Mouse (Mus musculus) cerebellum, adult 2 months (tissue): ENCODE results near the gene Reck. TPM values are rescaled to one million over a fixed set of nuclear protein-coding genes. Genes with fewer than 3 reads are reported as not detected.

Experiments used
- DNase-seq, 2 experiments: peaks; one replicate each; pipeline ENCODE4 v3.0.0; 2021
- H3K27ac ChIP-seq: fragments of 200-500 bp; 2 replicates; pipeline ENCODE4 v1.5.1; 2012; ENCODE audit warnings: low read length, control low read depth, inconsistent platforms; ENCODE audit not compliant: insufficient read depth
- H3K27me3 ChIP-seq: fragments of 200-500 bp; 2 replicates; pipeline ENCODE4 v1.6.1; 2012; ENCODE audit warnings: inconsistent platforms, mild to moderate bottlenecking, low read length, moderate library complexity; ENCODE audit not compliant: control insufficient read depth, insufficient read depth
- H3K4me1 ChIP-seq: fragments of 200-500 bp; 2 replicates; pipeline ENCODE4 v1.6.1; 2011; ENCODE audit warnings: low read length; ENCODE audit not compliant: control insufficient read depth, insufficient read depth
- H3K4me3 ChIP-seq: fragments of 200-500 bp; replicated peaks from 2 replicates; pipeline ENCODE3; 2011; ENCODE audit warnings: mild to moderate bottlenecking, low read depth, low read length, control low read depth; ENCODE audit not compliant: insufficient read depth
- CTCF ChIP-seq: fragments of 200-500 bp; IDR thresholded peaks from 2 replicates; pipeline ENCODE4 v1.5.1; 2011; ENCODE audit warnings: low read depth, mild to moderate bottlenecking, control low read depth, low read length, moderate library complexity, borderline replicate concordance; ENCODE audit not compliant: insufficient read depth
- POLR2A ChIP-seq: fragments of 200-500 bp; IDR thresholded peaks from 2 replicates; pipeline ENCODE4 v1.6.1; 2011; ENCODE audit warnings: low read length, control low read depth, borderline replicate concordance; ENCODE audit not compliant: insufficient read depth
- WGBS: fragments of 180-500 bp; shearing (Covaris S2); methylation state at CpG from one replicate; pipeline ENCODE4 v1.1.7; 2018; 5-methylcytosine and 5-hydroxymethylcytosine counted together
- polyA plus RNA-seq: library from polyadenylated mRNA; depleted of rRNA; stranded (reverse); fragments of >200 nt; gene quantifications from 2 replicates; pipeline ENCODE4 v1.2.3, GENCODE M21; 2012

Gene Reck
- polyA plus RNA-seq, 1 experiment = 8.3 TPM

DNA sequence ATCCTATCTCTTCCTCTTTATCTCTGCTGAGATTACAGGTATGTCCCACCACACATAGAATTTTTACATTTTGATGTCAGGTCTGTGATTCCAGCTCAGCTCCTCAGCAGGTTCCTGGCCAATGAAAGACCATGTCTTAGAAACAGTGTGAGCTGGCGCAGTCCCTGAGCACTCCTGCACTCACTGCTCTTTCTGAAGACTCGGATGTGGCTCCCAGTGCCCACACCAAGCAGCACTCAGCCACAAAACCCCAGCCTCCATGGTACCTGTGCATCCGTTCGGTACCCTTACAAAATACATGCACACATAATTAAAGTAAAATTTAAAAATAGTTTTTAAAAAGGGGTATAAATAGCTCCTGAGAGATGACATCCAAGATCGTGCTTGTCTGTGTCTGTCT lies 66.0 kb downstream of the Reck start:
- WGBS = 85% methylated on average over 5 of the region's 5 CpGs

DNA sequence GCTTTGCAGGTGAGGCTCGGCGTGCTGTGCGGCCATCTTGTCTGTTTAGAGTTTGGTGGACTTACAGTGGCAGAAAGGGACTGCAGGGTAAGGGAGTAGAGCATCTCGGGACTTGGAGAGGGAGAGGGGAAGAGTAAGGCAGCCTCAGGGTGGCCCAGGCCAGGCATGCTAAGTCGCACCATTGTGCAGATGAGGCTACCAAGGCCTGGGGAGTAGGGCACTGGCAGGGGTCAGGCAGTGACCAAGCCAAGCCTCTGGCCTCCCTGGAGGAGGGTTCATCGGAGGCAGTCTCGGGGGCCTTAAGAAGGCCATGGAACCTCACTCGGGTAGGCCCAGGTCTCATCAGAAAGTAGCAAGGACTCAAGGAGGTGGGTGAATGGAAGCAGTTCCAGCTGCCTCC lies 67.1 kb downstream of the Reck start:
- no peak overlapping the region for H3K27ac ChIP-seq
- no peak for DNase-seq
- H3K4me1 ChIP-seq = no peaks in the 10 kb centered on the region
- H3K27me3 ChIP-seq = no peaks in the 10 kb centered on the region
- TF ChIP-seq CTCF (no peak), POLR2A (no peak)
- no peak overlapping the region for H3K4me3 ChIP-seq
- 89% methylated on average over 8 of the region's 8 CpGs for WGBS

More for the DNA sequence above, 66.0 kb downstream of the Reck start:
- no peak for DNase-seq
- Histone ChIP-seq H3K27me3 (no peaks in the 10 kb centered on the region), H3K4me1 (no peaks in the 10 kb centered on the region), H3K27ac (no peak overlapping the region), H3K4me3 (no peak overlapping the region)
- no peak for TF ChIP-seq CTCF
- no peak for TF ChIP-seq POLR2A

DNA sequence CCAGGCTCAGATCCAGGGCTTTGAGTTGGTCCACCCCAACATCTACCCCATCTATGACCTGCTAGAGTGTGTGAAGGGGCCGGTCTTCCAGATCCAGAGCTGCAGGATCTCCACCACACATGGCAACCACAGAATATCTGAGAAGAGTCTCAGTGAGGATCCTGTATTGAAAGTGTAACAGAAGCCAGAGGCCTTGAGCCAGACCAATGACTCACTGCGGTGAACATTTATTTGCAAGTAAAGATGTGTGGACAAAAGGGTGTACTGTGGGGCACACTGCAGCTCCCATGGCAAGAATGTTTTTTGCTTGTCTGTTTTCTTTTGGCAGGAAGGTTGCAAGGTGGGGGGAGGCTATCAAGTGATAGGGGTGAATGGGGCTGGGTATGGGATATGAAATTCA lies 72.2 kb downstream of the Reck start:
- no peak for TF ChIP-seq POLR2A
- TF ChIP-seq CTCF = no peak
- H3K4me3 ChIP-seq = no peak overlapping the region
- no peaks in the 10 kb centered on the region for H3K27me3 ChIP-seq
- no peak for DNase-seq
- H3K27ac ChIP-seq = no peak overlapping the region
- H3K4me1 ChIP-seq = no peaks in the 10 kb centered on the region
- 91% methylated on average over 2 of the region's 2 CpGs for WGBS

DNA sequence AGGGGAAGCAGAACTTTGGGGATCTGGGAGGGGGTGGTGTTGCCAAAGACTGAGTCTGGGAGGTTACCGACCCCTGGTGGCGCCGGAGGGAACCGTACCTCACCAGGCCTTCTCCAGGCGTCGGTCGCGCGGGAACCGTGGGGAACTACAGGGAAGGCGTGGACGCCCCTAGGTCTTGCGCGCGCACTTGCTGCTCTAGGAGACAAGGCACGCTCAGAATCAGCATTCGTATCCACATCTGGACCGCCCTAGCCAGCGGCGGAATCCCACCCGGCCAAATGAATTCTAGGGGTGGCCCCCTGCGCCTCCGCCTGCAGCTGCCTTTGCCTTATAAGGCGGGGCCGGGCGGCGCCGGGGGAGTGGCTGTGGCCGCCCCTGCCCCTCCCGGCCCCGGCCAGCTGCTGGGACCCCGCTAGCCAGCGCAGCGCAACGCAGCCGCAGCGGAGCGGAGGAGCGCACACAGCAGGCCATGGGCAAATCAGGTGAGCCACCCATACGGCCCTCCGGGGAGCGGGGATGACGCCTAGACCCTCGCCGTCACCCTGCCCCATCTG lies 82.0 kb downstream of the Reck start, which contains the start of gene Glipr2:
Glipr2 (plus strand) TSS at position 110 of the 554 bp plus-strand sequence.
- peak; percentile 9 to 28 for DNase-seq

DNA sequence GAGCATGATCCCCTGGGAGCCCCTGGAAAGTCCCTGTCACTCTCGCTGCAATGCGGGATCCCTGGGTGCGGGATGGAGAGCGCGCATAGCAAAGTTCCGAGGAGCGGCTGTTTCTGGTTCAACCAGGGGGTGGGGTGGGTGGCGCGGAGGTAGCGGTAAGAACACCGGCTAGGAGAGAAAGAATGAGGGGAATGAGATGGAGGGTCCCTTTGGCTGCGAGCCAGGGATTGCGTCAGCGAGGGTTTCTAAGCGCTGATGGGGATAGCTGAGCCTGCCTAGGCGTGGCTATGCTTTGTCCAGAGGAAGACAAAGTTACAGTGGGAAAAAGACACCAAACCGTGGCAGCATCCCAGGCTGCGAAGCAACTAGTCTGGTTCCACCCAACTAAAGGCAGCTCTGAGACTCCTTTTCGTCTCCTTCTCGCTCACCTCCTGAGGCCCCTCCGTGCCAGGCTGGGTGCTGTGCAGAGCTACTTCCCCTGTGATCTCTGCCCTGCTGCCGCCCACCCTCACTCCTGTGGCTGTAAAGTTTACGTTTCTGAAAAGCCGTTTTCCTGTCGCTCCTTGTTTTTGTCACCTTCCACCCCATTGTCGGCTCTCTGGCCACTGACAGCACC lies 82.6 kb downstream of the Reck start:
- no peak overlapping the region for H3K4me3 ChIP-seq
- under 1% methylated on average over 26 of the region's 26 CpGs for WGBS
- TF ChIP-seq POLR2A (no peak), CTCF (no peak)
- H3K27ac ChIP-seq = no peak overlapping the region
- H3K27me3 ChIP-seq = peaks cover 1% of the 10 kb centered on the region; the same call in 1 of the 2 replicates
- no peak for DNase-seq
- H3K4me1 ChIP-seq = no peaks in the 10 kb centered on the region

More for the DNA sequence above, 82.0 kb downstream of the Reck start, which contains the start of gene Glipr2:
- Histone ChIP-seq H3K4me1 (no peaks in the 10 kb centered on the region), H3K27me3 (peaks cover 1% of the 10 kb centered on the region; the same call in 1 of the 2 replicates), H3K4me3 (no peak within 1 kb of the TSS), H3K27ac (no peak within 1 kb of the TSS)
- WGBS = under 1% methylated on average over 45 of the region's 45 CpGs
- TF ChIP-seq CTCF (peak; percentile 45; the same call in 1 of the 2 replicates), POLR2A (no peak)

DNA sequence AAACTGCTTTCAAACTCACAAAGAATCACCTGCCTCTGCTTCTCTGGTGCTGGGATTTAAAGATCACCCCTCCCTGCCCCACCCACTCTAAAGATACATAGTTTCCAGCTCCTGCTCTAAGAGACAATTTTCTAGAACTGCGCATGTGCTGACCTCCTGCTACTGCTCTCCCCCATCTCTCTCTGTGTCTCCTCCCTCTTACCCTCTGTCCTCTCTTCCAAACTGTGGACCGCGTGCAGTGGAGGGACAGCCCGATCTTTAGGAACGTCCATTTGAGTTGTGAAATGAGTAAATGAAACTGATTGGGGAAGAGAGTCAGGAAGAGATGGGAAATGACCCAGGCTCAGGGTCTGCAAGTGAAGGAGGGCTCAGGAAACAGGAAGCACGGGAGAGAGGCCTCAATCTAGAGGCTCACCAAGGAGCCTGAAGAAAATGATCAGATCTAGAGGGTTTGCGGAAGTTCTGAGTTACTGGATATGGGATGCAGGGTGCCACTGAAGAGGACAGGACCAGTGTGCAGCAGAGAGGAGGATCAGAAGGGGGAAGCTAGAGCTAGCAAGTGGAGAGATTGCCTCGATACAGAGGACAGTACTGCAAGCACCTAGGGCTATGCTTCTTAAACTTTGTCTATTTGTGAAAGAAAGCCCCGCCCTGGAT lies 84.3 kb downstream of the Reck start:
- WGBS = 72% methylated on average over 9 of the region's 9 CpGs

DNA sequence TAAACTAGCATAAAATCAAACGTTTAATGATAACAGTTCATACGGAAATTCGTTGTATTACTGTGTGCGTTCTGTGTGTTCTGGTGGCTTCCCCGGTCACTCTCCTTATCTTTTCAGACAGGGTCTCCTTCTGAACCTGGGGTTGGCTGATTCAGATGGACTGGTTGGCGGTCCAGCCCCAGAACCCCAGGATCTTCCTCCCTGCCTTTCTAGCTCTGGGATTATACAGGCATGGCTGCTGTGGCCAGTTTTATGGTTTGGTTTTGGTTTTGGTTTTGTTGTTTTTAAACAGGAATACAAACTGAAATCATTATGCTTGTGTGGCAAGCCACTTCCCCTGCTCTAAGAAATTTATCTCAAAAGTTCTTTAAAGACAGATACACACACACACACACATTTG lies 84.9 kb downstream of the Reck start:
- no peak overlapping the region for H3K4me3 ChIP-seq
- TF ChIP-seq CTCF (no peak), POLR2A (no peak)
- H3K27ac ChIP-seq = no peak overlapping the region
- no peaks in the 10 kb centered on the region for H3K4me1 ChIP-seq
- H3K27me3 ChIP-seq = peaks cover 1% of the 10 kb centered on the region; the same call in 1 of the 2 replicates
- DNase-seq = no peak
- 88% methylated on average over 6 of the region's 6 CpGs for WGBS

More for the DNA sequence above, 84.3 kb downstream of the Reck start:
- no peak overlapping the region for H3K27ac ChIP-seq
- no peak for DNase-seq
- H3K27me3 ChIP-seq = peaks cover 1% of the 10 kb centered on the region; the same call in 1 of the 2 replicates
- no peaks in the 10 kb centered on the region for H3K4me1 ChIP-seq
- H3K4me3 ChIP-seq = no peak overlapping the region
- TF ChIP-seq CTCF (no peak), POLR2A (no peak)
